ENCODE assay signal across 12 mouse cellular contexts in the genomic region with DNA sequence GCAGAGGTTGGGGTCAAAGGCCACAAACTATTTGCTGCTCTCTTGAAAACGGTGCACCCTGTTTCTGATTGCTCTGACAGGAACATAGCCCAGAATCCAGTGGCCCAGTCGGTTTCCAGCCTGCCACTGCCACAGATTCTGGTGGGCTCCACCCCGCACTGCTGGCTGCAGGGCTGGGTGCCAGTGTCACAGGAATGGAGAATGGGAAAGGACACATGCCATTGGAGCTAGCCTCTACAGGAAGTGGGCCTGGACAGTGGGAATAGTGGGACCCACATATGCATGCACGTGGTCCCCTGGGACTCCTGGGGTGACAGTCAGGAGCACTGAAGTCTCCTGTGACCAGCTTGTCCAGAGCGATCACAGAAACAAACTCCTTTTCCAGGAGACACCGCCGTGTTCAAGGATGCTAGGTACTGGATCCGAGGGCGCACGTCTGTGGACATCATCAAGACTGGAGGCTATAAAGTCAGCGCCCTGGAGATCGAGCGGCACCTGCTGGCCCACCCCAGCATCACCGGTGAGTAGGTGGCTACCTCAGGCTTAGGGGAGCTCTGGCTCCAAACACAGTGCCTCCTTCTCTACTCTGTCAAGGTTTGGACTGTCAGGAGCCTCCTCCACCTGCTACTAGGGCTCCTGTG. TPM values are rescaled to one million over a fixed set of nuclear protein-coding genes. Genes with fewer than 3 reads are reported as not detected.
DNase-seq lines count a peak whose midpoint lies in the region; ATAC-seq and TF ChIP-seq lines count a peak whose summit lies in the region.
"Had no signal": no experiment of that assay in that cellular context is flagged by ENCODE, and none has a peak within 500 bp of the region (broad histone marks: within the 10 kb centered on the region; RNA-seq: fewer than 3 reads in every experiment).

No protein-coding gene starts in this region.

- H3K9ac ChIP-seq in liver, embryonic 11.5 days (ENCODE audit: low read depth, low read length) = no peak overlapping the region
- no peak overlapping the region for H3K9ac ChIP-seq in forebrain, embryonic 16.5 days (replicated peaks; ENCODE audit: low read depth, low read length)
- no peak overlapping the region for H3K9ac ChIP-seq in midbrain, postnatal 0 days (replicated peaks; ENCODE audit: low read length, poor library complexity, severe bottlenecking)
- H3K9ac ChIP-seq: heart, embryonic 15.5 days; stomach, embryonic 15.5 days had no signal

- H3K27me3 ChIP-seq in liver, embryonic 11.5 days (replicated peaks; ENCODE audit: control insufficient read depth, insufficient read depth, low read length) = no peaks in the 10 kb centered on the region
- H3K27me3 ChIP-seq in forebrain, embryonic 16.5 days (replicated peaks; ENCODE audit: control insufficient read depth, insufficient read depth, low read length) = no peaks in the 10 kb centered on the region
- H3K27me3 ChIP-seq in midbrain, postnatal 0 days (ENCODE audit: insufficient read depth, low read length) = no peaks in the 10 kb centered on the region
- H3K27me3 ChIP-seq: heart, embryonic 15.5 days; stomach, embryonic 15.5 days had no signal

- H3K36me3 ChIP-seq in liver, embryonic 11.5 days (ENCODE audit: control insufficient read depth, insufficient read depth, low read length) = no peaks in the 10 kb centered on the region
- no peaks in the 10 kb centered on the region for H3K36me3 ChIP-seq in forebrain, embryonic 16.5 days (ENCODE audit: control insufficient read depth, insufficient read depth)
- H3K36me3 ChIP-seq in midbrain, postnatal 0 days (ENCODE audit: insufficient read depth, low read length) = peaks cover 9% of the 10 kb centered on the region
- H3K36me3 ChIP-seq: heart, embryonic 15.5 days; stomach, embryonic 15.5 days had no signal

- no peak overlapping the region for H3K4me3 ChIP-seq in liver, embryonic 11.5 days (ENCODE audit: low read depth, low read length)
- no peak overlapping the region for H3K4me3 ChIP-seq in forebrain, embryonic 16.5 days (replicated peaks; ENCODE audit: low read length)
- H3K4me3 ChIP-seq in midbrain, postnatal 0 days (ENCODE audit: low read depth, low read length) = no peak overlapping the region
- H3K4me3 ChIP-seq: heart, embryonic 15.5 days; stomach, embryonic 15.5 days had no signal

- TF ChIP-seq CTCF in midbrain, postnatal 0 days (IDR thresholded peaks at IDR 0.05) = peak; percentile 59

- DNase-seq in liver (peak; percentile 44), R1 (ENCODE audit: low read depth, low spot score) (peak; percentile 41)
- no peak for DNase-seq in liver, embryonic 11.5 days (ENCODE audit: low spot score)
- no peak for DNase-seq in midbrain, postnatal 0 days (ENCODE audit: low spot score)
- DNase-seq in spleen, adult 12 weeks (ENCODE audit: low spot score) = no peak
- no peak for DNase-seq in right cerebral cortex, postnatal 4 days
- DNase-seq in urinary bladder, postnatal 25 days (ENCODE audit: low spot score) = no peak
- DNase-seq: layer of hippocampus, adult 9-11 months had no signal

- no peak overlapping the region for H3K27ac ChIP-seq in liver, embryonic 11.5 days (ENCODE audit: low read depth, low read length)
- no peak overlapping the region for H3K27ac ChIP-seq in forebrain, embryonic 16.5 days (ENCODE audit: low read length)
- H3K27ac ChIP-seq in midbrain, postnatal 0 days (ENCODE audit: low read depth, low read length) = no peak overlapping the region
- H3K27ac ChIP-seq: heart, embryonic 15.5 days; stomach, embryonic 15.5 days had no signal

- H3K9me3 ChIP-seq in liver, embryonic 11.5 days (ENCODE audit: control insufficient read depth, low read length) = no peaks in the 10 kb centered on the region
- H3K9me3 ChIP-seq in forebrain, embryonic 16.5 days (ENCODE audit: control insufficient read depth, low read length) = no peaks in the 10 kb centered on the region
- H3K9me3 ChIP-seq in midbrain, postnatal 0 days (ENCODE audit: low read length) = no peaks in the 10 kb centered on the region
- H3K9me3 ChIP-seq: heart, embryonic 15.5 days; stomach, embryonic 15.5 days had no signal

- WGBS in liver, embryonic 11.5 days = 82% methylated on average over 14 of the region's 14 CpGs
- 71% methylated on average over 14 of the region's 14 CpGs for WGBS in forebrain, embryonic 16.5 days
- 77% methylated on average over 14 of the region's 14 CpGs for WGBS in midbrain, postnatal 0 days

- H3K4me2 ChIP-seq in liver, embryonic 11.5 days = no peak overlapping the region
- H3K4me2 ChIP-seq in forebrain, embryonic 16.5 days (ENCODE audit: low read length) = no peak overlapping the region
- no peak overlapping the region for H3K4me2 ChIP-seq in midbrain, postnatal 0 days (ENCODE audit: low read depth, low read length, poor library complexity, severe bottlenecking)
- H3K4me2 ChIP-seq: heart, embryonic 15.5 days; stomach, embryonic 15.5 days had no signal

- H3K4me1 ChIP-seq in liver, embryonic 11.5 days (replicated peaks; ENCODE audit: control insufficient read depth, insufficient read depth, low read length) = no peaks in the 10 kb centered on the region
- peaks cover 12% of the 10 kb centered on the region for H3K4me1 ChIP-seq in forebrain, embryonic 16.5 days (replicated peaks; ENCODE audit: control insufficient read depth, insufficient read depth, low read length)
- H3K4me1 ChIP-seq in midbrain, postnatal 0 days (ENCODE audit: insufficient read depth, low read length) = peaks cover 10% of the 10 kb centered on the region; the same call in 1 of the 2 replicates
- H3K4me1 ChIP-seq: heart, embryonic 15.5 days; stomach, embryonic 15.5 days had no signal

- ATAC-seq in liver, embryonic 11.5 days (replicated peaks; ENCODE audit: low FRiP score) = no peak
- 0 out of 2 replicates have a peak, but pooled peaks have one; percentile 37 for ATAC-seq in forebrain, embryonic 16.5 days
- ATAC-seq in midbrain, postnatal 0 days (ENCODE audit: low FRiP score) = no peak
- ATAC-seq: activated CD4-positive, CD25-positive, alpha-beta regulatory T cell, adult 4 months had no signal

RNA-seq across cellular contexts. Expression of gene Cdh15, which starts 35.0 kb away (rescaled TPM):
- polyA plus RNA-seq in liver, embryonic 11.5 days (2014; fragmentation: Nextera tagmentation; extraction: Ambion mirVana) = 0.97 and 1.5 TPM in 2 replicates
- polyA plus RNA-seq in forebrain, embryonic 16.5 days (2015; fragmentation: Nextera tagmentation; extraction: Ambion mirVana) = 1.2 and 1.6 TPM in 2 replicates
- total RNA-seq in midbrain, postnatal 0 days (2014; rRNA removed) = 0.14 and 1.8 TPM in 2 replicates
- 3.5 and 4.0 TPM in 2 replicates for polyA plus RNA-seq in midbrain, postnatal 0 days (2015; fragmentation: Nextera tagmentation; extraction: Ambion mirVana)

RNA-seq across cellular contexts. Expression of gene Acsf3, which starts 37.4 kb away (rescaled TPM):
- polyA plus RNA-seq in liver, embryonic 11.5 days (2014; fragmentation: Nextera tagmentation; extraction: Ambion mirVana) = 16.6 and 18.8 TPM in 2 replicates
- 13.6 and 15.9 TPM in 2 replicates for polyA plus RNA-seq in forebrain, embryonic 16.5 days (2015; fragmentation: Nextera tagmentation; extraction: Ambion mirVana)
- 22.1 and 22.7 TPM in 2 replicates for total RNA-seq in midbrain, postnatal 0 days (2014; rRNA removed)
- 18.8 and 18.9 TPM in 2 replicates for polyA plus RNA-seq in midbrain, postnatal 0 days (2015; fragmentation: Nextera tagmentation; extraction: Ambion mirVana)

Comparison
In these comparisons a context has a peak if more than half of its experiments do, and no peak if none do; other contexts are left out.
1. DNase-seq: peak in liver (single experiment) and R1 (single experiment); none in liver, embryonic 11.5 days (single experiment), midbrain, postnatal 0 days (single experiment), spleen, adult 12 weeks (single experiment), right cerebral cortex, postnatal 4 days (single experiment) and urinary bladder, postnatal 25 days (single experiment).